Mouse (Mus musculus): ENCODE data around the gene BC003965.
A peak's percentile ranks its signal among the peaks of the same experiment; 100 is the strongest.

BC003965 gene

DNA sequence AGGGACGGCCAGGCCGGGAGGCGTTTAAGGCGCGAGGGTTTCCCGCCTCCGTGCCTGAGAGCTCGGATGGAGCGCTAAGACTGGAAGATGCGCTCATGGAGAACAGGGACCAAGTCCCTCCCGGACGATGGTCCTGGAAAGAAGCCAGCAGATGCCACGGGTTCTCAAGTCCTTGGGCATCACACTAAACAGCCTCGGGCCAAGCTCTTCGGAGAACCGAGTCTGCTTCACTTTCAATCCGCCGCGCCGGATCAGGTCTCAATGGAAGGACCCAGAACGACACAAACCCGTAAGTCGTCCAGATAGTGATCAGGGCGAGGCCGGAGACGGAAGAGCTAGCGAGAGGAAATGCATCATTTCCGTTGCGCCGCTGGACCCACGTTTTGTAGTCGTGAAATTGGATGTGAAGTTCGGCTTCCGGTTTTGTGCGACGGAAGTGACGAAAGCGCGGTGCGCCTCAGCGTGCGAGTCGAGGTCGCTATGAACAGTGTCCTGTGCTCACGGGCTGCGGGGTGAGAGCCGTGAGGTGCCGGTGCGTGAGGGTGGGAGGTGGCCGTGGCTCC, at the start of gene BC003965:
TSS of gene BC003965 (plus strand) at position 426 of the 563 bp plus-strand sequence.
- peak; percentile 99 for DNase-seq (ENCODE audit: low spot score)

DNA sequence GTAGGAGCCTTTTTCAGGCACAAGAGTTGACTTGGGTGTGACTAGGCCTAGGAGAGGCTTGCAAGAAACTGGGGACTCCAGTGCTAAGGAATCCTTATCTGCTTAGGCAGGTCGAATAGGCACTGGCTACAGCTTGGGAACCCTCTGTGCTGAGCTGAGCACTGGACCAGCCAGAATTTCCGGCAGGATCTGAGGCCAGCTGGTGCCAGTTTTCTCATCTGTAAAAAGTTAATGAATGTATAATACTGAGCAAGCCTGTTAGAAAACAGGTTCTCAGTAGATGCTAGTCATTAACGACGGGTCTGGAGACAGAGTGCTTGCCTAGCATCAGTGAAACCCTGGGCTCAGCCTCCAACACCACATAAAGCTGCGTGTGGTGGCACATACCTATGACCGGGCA, 48.7 kb upstream of the BC003965 start:
- DNase-seq (ENCODE audit: low spot score): no peak

DNA sequence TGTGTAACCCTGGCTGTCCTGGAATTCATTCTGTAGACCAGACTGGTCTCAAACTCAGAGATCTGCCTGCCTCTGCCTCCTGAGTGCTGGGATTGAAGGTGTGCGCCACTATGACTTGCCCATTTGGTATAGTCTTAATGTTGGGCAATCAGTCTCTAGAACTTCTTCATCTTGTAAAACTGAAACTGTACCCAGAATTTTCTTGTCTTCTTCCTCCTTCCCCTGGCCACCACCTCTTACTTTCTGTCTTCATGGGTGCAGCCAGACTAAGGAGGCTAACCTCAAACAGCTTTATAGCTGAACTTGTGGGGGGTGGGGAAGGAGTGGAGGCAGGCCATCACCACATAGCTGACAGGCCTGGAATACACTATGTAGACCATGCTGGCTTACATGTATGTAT, 45.6 kb upstream of the BC003965 start:
- no peak for DNase-seq (ENCODE audit: low spot score)

DNA sequence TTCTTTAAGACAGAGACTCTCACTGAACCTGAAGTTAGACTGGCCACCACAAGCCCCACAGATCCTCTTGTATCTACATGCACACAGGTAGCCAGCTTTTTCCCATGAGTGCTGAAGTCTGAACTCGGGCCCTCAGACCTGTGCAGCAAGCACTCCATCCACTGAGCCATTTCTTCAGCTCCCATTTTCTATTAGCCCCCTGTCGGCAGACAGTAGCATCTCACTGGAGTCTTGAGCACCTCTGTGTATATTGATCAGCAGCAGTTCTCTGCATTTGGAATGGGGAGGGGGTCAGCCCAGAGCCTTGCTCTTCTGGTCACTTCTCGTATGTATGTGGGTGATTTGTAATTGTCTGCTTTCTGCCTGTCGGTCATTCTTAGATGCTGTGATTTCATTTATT, 44.4 kb upstream of the BC003965 start:
- no peak for DNase-seq (ENCODE audit: low spot score)

DNA sequence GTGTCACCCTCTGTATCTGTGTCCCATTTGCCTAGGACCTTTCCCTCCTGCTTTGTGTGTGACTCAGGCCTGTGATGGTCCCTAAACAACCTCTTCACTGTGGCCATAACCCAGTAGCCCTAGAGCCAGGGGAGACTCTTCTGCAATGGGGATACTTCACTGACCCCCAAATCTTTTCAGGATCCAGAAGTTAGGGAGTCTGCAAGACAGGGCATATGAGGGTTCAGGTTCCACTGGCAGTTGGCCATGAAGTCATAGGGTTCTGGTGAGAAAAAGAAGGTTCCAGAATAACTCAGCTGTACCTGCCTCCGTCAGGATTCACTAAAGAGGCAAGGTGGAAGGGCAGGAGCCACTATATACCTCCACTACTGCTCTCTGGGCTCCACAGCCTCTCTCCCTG, 22.2 kb upstream of the BC003965 start, which contains the start of gene Ccdc154:
TSS of gene Ccdc154 (plus strand) at position 301 of the 400 bp plus-strand sequence.
- no peak for DNase-seq (ENCODE audit: low spot score)

DNA sequence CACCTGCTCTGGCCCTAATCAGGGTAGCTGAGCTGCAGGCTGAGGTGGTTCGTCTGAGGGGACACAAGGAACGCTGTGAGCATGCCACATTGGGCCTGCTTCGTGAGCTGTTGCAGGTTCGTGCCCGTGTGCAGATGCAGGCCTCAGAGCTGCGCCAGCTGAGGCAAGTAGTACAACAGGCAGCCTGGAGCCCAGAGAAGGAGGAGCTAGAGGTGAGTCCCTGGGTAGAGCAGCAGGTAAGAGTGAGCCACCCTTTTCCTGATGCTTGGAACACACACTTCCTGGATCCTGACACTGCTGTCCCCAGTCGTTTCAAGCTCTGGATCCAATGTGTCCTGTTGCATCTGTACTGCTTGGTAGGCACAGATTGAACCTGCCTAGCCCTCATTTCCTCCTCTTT, 21.0 kb upstream of the BC003965 start:
- DNase-seq (ENCODE audit: low spot score): no peak

DNA sequence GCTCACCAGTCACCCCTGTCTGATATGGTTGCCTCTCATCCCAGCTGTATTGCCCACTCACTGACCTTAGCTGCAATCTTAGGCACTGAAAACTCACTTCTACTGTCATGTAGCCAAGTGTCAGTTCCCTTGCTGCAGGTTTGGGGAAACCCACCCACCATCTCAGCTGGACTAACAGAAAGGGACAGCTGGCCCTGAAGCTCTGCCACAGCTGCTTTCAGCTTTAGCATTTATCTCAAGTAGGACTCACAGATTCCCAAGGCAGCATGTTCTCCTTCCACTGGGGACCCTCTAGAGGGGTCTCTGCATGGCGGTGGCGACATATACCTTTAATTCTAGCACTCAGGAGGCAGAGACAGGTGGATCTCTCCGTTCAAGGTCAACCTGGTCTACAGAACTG, 19.6 kb upstream of the BC003965 start:
- no peak for DNase-seq (ENCODE audit: low spot score)

DNA sequence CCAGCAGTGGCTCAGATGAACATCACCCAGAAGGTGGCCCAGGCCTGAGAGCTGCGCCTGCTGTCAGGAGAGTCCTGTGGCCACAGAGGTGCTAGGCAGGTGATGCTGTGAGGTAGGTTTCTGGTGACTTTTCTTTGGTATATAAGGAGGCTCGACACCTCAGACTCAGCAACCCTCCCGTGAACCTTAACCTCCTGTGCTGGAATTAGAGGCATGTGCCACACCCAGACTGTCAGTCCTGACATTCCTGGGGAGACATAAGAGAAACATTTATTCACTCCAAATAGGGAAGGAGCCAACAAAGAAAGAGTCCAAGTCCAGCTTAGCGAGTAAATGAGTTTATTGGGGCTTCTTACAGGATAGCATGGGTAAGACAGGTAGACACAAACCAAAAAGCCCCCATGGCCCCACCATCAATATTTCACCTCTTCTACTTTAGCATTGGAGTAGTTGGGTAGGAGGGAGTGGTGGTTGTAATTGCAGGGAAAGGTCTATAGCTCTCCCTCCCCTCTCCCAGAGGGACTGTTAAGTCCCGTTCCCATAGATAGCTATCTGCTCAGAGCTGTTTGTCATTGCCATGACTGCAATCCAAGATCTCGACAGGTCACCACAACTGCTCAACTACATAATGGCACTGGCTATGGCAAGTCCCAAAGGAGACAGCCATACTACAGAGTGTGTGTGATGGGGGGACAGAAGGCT, 18.2 kb upstream of the BC003965 start:
- DNase-seq (ENCODE audit: low spot score): no peak

DNA sequence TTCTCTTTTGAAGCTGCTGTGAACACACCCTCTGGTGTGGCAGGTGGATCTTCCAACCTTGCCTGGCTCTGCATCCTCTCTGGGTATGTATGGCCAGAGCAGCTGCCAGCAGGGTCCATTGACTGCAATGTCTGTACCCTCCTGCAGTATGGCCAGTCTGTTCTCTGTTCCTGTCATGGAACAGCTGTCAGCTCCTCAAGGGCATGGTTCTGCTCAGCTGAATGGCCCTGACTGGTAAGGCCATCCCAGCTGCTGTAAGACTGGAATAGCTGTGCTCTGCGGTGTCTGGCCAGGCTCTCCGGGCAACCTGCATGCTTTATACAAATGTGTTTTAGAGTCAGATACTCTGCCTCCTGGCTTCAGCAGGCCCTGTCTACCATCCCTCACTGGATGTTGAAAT, 14.6 kb upstream of the BC003965 start:
- DNase-seq (ENCODE audit: low spot score): no peak

DNA sequence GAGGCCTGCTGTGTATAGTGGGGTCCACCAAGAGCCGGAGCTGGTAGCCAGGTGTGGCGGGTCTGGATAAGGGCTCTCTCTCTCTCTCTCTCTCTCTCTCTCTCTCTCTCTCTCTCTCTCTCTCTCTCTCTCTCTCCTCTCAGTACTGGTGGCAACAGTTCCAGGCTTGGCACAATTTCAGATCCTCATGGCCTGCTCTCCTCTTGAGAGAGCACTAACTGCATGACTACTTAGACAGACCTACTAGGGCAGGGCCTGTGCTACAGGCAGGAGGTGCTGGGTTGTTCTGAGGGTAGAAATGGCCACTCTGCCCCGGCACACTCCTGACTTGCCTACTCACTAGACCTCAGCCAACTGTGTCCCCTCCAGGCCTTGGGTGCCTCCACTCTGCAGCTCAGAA, 11.8 kb upstream of the BC003965 start:
- DNase-seq (ENCODE audit: low spot score): no peak

DNA sequence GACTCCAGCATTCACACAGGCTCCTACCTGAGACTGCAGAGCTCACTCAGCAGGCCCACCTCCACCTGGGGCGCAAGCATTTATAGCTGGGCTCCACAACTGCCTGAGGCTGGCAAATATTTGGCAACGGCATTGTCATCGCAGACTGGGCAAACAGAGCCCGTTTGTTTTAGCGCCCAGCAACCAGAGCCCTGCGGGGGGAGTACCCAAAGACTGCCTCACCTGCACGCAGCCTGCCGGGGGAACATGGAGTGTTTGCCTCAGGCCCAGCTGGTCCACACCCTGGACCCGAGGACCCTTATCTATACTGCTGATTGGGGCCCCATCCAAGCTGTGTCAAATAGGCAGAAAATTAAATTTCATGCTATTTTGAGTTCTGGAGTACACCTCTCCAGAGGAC, 8.9 kb upstream of the BC003965 start, which contains the start of gene Gm38655:
TSS of gene Gm38655 (minus strand) at position 61 of the 400 bp plus-strand sequence.
- no peak for DNase-seq (ENCODE audit: low spot score)

DNA sequence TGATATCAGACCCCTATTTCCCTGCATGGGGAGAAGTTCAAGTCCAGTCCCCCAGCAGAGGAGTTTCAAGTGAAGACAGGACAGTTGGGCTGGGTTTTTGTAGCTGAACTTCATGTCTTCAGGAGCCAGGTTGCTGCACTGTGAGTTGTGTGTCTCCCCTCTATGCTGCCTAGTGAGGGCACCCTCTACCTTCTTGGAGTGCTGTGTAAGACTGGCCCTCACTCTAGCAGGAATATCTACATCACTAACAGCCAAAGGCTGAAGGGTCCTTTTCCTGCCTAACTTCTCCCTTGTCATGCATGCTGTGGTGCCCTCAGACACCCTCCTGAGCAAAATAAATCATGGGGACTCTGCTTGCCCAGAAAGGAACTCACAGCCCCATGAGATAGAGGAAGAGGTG, 1.1 kb upstream of the BC003965 start:
- no peak for DNase-seq (ENCODE audit: low spot score)

DNA sequence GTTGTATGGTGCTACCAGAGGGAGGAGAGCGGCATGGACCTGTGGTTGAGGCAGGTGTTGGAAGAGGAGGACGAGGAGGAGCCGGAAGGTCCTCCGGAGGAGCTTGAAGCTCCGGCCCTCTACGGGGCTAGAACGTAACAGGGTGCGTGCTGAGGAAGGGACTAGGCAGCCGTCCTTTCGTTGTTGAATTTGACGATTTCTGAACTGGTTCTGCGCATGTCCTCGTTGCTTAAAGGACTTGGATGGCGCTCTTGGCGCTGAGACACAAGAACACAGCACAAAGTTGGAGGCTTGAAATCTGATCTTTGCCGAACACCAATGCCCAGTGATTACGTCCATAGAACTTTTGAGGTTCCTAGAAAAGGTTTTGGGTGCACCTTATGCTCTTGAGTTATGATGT, 607 bp downstream of the BC003965 start:
- peak; percentile 44 for DNase-seq (ENCODE audit: low spot score)

DNA sequence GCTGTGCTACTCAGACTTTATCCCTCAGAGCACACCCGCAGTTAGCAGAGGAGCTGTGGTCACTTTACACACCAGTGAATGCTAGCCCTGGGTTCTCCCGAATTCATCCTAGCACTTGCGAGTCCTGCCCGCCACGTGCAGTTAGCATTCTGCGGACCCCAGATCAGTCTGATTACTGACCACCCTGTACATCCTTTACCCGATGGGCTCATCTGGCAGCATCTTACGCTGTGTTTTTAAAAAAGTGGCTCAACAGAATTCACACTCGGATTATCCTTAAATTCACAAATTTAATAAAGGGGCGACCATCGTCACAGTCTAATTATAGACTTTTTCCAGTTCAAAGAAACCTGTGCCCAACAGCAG, 3.4 kb downstream of the BC003965 start:
- DNase-seq (ENCODE audit: low spot score): no peak

DNA sequence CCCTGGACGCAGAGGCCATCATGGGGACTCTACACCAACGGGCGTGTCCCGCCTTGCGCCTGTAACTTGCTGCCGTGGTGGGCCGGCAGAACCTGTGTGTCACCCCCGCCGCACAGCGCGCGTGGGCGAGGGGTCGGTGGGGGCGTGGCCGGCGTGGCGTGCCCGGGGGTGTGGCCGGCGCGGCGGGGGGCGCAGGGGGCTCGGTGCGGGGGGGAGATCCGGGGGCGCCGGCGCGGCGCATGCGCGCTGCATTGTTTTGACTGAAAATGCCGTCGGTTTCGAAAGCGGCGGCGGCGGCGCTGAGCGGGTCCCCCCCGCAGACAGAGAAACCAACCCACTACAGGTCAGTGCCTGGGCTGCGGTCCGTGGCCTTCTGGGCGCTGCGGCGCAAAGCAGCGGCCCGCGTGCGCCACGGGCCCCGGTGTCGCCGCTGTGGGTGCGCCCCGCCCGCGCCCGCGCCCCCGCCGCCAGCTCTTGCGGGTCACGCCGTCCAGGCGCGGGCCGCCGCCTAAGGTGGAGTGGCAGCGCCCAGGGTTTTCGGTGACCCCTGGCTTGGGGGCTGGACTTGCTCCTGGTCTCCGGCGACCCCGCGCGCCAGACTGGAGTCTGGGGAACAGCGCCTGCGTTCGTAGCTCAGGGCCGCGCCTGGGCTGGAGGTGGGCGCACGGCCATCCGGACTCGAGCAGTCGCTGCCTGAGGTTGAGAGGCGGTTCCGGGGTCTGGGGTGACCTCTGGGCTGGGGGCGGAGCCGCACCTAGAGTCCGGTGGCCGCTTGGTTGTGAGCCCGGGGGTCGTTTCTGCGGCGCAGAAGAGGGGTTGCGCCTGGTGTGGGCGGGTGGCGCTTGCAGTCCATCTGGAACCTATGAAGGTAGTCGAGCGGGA, 4.0 kb downstream of the BC003965 start, which contains the start of gene Unkl:
TSS of gene Unkl (plus strand) at position 248 of the 882 bp plus-strand sequence.
- peak; percentile 54 for DNase-seq (ENCODE audit: low spot score)

DNA sequence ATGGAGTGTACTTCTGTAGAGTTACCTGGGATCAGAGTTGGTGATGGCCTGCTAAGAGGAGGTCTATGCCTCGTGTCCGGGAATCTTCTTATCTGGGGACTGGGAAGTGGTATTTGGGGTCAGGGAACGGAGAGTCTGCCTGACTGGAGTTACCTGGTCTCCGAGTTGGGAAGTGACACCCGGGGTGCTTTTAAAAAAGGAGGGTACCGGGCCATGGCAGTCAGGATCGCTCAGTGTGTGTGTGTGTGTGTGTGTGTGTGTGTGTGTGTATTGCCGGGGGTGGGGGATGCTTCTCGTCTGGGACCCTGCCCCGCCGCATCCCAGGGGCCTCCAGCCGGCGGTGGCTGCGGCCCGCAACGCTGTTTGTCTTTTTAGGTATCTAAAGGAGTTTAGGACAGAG, 4.7 kb downstream of the BC003965 start:
- DNase-seq (ENCODE audit: low spot score): peak; percentile 24

DNA sequence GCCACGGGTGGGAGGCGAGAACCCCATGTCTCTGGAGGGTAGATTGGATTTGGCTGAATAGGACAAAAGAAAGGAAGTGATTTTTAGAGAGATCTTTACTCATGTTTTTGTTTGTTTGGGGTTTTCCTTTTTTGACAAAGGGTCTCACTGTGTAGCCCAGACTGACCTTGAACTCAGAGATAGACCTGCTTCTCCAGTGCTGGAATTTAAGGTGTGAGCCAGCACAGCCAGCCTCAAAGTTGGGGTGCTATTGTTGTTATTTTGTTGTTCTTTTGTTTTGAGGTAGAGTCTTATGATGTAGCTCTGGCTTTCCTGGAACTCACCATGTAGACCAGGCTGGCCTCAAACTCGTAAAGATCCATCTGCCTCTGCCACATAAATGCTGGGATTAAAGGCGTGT, 18.0 kb downstream of the BC003965 start:
- no peak for DNase-seq (ENCODE audit: low spot score)

DNA sequence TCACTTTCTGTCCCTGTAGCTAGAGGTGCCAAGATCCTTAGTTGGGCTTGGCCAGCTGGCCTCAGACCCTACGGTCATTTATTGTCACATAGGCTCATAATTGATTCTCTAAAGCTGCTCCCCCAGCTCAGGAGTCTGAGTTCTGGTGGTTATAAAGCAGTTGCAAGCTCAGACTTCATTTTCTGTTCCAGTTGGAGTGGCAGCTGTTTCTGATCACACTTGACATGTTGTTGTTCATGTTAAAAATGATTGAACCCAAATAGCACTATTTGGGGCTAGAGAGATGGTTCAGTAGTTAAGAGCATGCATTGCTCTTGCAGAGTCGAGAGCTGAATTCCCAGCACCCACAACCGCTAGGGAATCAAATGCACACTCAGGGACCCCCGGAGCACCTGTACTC, 25.7 kb downstream of the BC003965 start:
- DNase-seq (ENCODE audit: low spot score): no peak

DNA sequence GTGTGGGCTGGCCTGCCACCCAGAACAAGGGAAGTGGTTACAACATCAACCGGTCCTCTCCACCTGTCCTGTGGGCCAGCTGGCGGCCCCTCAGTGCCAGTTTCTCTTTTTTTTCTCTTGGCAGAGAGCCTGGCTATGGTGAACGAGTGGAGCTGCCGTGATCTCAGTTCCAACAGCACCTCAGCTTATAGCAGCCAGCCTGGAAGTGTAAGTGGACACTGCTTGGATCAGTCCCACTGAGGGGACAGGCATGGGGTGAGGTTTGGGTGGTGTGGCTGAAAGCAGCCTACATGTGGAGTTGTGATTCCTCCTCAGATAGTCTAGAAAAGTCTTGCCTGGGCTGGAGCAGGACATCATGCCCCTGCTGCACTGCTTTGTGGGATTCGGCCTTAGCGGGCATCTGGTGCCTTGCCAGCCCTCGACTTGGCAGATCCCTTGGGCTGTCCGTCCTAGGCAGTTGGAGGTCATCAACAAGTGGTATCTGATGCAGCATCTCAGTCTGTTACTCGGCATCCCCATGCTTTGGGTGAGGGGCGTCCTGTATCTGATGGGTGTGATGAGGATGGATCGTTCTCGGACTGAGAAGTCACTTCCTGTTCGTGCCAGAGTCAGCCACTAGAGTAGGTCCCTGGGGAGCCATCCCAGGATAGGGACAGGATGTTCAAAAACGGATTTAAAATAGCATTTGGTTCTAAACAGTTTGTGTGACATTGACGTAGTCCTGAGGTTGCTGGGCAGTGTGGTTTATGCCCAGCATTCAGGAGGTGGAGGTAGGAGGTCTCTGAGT, 26.5 kb downstream of the BC003965 start:
- DNase-seq (ENCODE audit: low spot score): no peak

DNA sequence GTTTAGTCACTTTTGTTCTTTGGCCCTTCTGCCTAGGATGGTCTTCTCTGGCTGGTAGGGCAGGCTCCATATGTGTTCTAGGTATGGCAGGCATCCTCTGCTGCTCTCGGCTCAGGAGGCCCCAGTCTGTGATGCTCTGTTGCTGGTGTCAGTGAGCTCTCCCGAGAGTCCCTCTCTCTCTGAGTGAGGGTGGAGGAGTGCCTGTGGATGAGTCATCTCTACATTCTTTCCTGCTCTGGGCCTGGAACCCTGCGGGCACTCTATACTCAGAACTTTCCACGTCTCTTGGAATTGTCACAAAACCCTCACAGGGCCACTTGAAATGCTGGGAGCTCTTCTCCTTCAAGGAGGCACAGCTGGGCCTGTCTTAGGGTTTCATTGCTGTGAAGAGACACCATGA, 27.4 kb downstream of the BC003965 start:
- DNase-seq (ENCODE audit: low spot score): no peak

DNA sequence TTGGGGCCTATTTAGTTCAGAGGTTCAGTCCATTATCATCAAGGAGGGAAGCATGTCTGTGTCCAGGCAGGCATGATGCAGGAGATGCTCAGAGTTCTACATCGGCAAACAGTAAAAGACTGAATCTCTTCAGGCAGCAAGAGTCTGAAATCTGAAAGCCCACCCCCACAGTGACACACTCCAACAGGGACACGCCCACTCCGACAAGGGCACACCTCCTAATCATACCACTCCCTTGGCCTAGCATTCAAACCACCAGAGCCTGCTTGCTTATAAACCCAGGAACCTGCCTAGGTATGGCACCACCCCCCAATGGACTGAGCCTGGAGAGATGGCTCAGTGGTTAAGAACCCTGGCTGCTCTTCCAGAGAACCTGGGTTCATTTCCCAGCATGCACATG, 31.1 kb downstream of the BC003965 start:
- DNase-seq (ENCODE audit: low spot score): no peak

DNA sequence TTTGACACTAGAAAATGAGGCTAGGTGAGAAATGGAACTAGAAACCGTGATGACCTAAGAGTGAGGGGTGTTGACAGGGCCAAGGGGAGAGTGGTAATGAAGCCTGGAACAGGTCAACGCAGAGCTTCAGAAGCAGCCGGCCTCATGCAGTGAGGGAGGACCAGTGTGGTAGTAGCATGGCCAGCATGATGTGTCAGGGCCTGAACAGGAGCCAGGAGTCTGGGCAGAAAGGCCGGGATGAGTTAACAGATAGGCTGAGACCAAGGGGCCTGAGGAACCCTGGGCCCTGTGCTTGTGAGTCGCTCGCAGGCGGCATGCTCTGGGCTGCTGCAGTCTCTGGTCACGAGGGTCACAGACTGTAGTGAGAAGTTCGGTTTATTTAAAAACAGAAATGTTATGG, 34.6 kb downstream of the BC003965 start:
- no peak for DNase-seq (ENCODE audit: low spot score)
